Mouse (Mus musculus) erythroblast, embryonic 14.5 days (primary cell): ENCODE results near the gene Olfr522.
"Not testable (repeated sequence)": the region's sequence is repeated elsewhere in the genome, so short reads cannot be mapped to it uniquely, and the experiment has no call there.

Source experiments
- GATA1 ChIP-seq: IDR thresholded peaks from 2 replicates; pipeline ENCODE4 v1.6.1; 2012; ENCODE audit warnings: low read length, inconsistent platforms, mixed read lengths
- TAL1 ChIP-seq: IDR thresholded peaks from 3 replicates; pipeline ENCODE4 v1.6.1; 2012; ENCODE audit warnings: low read length, inconsistent platforms, mixed read lengths

DNA sequence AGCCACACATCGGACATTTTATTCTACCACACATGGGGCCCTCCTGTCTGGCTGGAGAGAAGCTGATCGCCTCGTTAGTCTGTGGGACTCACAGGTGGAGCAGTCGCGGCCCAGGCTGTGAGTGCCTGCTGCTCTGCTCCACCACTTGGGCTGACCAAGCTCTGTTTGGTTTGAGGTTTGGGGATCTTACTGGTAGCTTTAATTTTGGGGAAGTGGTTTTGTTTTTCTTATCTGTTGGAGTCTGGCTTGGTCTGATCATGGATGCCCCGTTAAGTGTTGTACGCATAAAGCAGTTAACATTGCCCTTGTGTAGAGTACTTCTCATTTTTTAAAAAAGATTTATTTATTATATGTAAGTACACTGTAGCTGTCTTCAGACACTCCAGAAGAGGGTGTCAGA, 30.5 kb downstream of the Olfr522 start:
- TF ChIP-seq GATA1, TAL1: not testable (repeated sequence)
